Mouse (Mus musculus): ENCODE results near the gene 9330161L09Rik.

9330161L09Rik gene

DNA sequence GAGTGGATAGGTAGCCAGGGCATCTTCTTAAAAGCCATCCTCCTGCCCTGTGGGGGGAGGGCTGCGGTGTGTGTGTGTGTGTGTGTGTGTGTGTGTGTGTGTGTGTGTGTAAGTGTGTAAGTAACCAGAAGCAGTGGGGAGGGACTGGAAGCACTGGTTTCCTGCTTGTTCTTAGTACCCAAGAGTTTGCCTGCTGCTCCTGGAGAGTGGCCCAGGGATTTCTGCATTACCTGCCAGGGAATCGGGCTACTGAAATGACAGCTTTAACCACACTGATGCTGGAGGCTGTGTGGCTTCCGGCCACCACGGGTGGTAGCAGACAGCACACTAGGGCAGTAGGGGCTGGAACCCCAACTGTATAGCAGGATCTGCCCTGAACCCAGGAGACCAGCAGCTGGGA lies 17.6 kb downstream of the 9330161L09Rik start:
- DNase-seq (ENCODE audit: extremely low spot score, low read depth, low spot score): no peak

DNA sequence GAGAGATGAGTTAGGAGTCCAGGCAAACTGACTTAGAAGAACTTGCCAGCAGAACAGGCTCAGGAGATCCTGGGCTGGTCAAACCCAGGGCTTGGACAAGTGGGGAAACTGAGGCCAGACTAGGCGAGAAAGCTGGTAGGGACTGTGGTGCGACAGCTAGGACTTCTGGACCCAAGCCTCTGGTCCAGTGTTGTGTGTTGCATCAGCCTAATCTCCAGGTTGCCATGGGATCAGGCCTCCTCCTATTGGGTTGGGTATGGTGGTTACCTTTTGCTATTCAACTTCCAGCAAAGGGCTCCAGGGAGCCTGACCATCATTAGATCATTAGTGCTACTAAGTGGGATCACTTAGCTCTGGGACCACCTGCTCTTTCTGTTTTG lies 18.3 kb downstream of the 9330161L09Rik start:
- DNase-seq (ENCODE audit: extremely low spot score, low read depth, low spot score): no peak

DNA sequence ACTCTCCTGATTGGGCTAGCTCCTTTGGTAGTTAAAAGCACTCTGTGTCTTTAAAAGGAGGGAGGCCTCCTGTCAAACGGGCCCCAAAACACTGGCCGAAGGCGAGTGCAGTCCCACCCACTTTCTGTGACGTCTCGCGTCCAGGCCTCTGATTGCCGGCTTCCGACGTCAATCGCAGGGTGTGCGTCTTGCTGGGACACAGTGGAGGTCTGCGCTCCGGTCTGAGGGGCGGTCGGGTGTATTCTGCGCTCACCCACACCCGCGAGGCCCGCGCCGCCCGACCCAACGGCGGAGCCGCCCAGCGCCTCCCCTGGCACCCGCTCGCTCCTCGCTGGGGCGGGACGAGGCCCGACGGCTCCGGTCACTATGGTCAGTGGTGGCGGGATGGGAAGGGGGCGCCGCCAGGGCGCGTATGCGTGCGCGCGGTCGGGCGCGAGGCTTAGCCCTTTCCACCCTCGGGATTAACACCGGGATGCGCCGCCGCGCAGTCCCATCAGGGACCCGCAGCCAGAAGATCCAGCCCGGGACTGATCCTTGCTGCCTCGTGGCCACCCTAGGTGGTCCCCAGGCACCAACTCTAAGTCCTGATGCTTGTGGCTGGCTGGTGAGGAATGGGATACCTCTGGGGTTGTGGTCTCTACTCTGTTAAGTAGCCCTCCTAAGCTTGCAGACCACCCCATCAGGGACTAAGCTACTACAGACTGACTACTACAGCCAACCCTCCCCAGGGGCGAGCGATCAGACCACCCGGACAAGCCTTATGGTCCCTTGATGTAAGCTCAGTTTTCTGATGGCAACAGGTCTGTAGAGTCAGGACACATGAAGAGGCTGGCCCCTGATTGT lies 18.9 kb downstream of the 9330161L09Rik start, which contains the start of gene Otub2:
Otub2 (plus strand) TSS at position 178 of the 843 bp plus-strand sequence.
- peak; percentile 73 for DNase-seq (ENCODE audit: extremely low spot score, low read depth, low spot score)

DNA sequence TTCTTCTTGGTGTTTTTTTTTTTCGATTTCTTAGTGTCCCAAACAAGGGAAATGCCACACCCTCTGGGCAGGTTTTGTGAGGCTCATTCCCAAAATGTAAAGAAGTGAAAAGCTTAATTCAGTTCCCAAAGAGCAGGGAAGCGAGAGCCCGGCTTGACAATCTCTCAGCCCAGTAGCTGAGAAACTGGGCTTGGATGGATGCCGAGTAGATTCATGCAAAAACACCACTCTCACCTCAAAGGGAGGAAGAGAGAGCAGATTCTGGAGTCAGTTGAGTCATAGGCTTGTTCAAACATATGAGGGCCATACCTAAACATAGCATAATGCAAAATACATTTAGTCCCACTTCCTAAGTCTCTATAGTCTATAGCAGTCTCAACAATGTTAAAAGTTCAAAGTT lies 27.4 kb downstream of the 9330161L09Rik start:
- DNase-seq (ENCODE audit: extremely low spot score, low read depth, low spot score): no peak

DNA sequence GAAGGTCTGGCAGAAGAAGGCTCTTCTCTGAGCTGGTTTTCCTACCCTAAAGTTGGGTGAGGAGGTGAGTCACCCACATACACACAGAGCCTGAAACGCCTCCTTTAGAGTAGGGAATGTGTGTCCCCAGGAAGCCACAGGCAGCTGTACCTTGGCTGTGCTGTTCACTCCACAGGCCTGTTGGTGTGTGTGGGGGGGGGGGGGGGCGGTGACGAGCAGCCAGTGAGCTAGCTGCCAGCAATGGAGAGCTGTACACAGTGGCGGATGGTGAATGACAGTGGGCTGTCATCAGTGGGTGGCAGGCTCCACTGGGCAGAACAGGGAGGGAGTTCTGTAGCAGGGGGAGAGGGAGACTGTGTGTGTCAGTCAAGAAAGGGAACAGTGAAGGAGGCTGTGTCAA lies 30.8 kb downstream of the 9330161L09Rik start:
- DNase-seq (ENCODE audit: extremely low spot score, low read depth, low spot score): no peak

DNA sequence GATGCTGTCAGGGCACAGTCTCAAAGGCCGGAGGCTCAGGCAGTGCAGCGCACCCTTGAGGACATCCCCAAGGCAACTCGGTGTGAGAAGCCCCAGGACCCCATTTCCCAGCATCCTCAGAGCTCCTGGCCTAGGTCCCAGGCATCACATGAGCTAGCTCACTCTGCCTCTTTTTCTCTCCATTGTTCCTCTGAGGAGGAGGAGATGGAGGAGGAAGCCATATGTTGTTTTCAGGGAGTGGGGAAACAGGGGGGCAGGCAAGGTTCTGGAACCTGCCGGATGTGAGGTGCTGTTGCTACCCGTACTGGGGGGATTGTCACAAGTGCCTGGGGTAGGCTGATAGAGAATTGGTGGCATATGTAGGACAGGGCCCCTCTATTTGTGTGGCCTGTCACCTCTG lies 31.5 kb downstream of the 9330161L09Rik start:
- no peak for DNase-seq (ENCODE audit: extremely low spot score, low read depth, low spot score)

DNA sequence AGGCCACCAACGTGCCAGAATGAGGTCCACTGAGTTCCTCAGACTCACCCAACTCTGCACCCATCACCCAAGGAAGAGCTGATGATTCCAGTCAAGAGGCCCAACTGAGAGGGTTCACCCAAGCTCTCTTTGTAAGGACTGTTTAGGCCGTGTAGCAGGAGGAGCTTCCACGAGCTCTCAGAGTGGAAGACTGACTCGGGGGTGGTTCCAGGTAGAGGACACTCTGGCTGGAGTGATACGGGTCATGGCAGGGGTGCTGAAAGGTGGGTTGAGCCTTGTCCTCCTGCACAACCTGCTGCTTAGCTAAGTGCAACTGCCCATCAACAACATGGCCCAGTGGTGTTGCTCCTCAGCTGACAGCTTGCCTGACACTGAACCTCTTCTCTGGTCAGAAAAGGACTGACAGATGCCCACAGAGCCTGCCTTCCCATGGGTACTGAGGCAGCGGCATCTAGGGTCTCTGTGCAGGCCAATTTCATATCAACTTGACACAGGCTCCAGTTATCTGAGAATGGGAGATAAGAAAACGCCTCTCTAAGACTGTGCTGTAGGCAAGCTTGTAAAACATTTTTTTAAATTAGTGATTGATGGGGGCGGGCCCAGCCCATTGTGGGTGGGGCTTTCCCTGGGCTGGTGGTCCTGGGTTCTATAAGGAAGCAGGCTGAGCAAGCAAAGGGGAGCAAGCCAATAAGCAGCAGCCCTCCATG lies 33.9 kb downstream of the 9330161L09Rik start:
- DNase-seq (ENCODE audit: extremely low spot score, low read depth, low spot score): no peak

DNA sequence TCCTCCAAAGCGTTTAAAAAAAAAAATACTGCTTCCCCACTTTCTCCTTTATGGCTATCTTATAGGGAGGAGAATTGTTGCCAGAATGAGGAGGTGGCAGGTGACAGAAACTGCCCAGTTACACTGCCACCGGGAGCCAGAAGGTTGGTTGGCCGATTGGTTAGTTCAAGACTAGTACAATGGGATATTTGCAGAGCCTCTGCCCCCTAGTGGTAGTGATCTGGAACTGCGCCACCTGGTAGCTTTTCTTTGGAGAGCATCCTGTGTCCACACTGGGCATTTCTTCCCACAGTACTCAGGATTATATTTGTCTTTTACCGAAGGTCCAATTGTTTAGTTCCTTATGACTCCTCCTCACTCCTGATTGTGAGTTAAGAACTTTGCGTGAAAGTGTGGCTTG lies 35.9 kb downstream of the 9330161L09Rik start:
- DNase-seq (ENCODE audit: extremely low spot score, low read depth, low spot score): peak; percentile 39

DNA sequence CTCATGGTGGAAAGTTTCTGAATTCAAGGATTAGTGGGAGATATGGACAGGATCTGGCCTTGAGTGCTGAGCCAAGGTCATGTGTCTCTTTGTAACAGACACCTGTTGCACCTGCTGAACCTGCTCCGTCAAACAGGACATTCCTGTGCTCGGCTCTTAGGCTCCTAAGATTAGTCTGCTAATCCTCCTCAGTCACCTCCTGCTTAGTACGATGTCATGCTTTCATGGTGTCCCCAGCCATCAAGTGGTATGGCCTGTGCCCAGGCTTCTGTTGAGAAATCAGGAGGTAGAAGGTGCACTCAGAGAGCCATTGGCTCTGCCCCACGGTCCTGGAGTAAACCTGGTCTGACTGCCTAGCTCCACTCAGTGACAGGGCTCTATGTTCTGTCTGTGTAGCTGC lies 36.8 kb downstream of the 9330161L09Rik start:
- no peak for DNase-seq (ENCODE audit: extremely low spot score, low read depth, low spot score)

DNA sequence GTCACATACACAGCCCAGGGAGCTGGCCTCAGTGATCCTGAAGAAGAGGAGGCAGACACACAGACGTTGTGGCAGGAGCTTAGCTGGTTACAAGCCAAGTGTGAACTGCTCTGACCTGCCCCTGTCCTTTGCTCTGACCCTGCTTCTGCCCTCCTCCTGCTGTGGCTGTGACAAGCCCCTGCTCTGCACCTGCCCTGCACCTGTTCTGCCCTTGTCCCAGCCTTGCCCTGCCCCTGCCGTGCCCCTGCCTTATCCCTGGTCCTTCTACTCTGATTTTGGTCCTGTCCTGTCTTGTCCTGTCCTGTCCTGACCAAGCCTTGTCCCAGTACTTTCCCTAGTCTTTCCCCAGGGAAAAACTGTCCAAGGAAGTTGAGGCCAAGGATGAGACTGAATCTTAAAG lies 38.8 kb downstream of the 9330161L09Rik start:
- DNase-seq (ENCODE audit: extremely low spot score, low read depth, low spot score): no peak

DNA sequence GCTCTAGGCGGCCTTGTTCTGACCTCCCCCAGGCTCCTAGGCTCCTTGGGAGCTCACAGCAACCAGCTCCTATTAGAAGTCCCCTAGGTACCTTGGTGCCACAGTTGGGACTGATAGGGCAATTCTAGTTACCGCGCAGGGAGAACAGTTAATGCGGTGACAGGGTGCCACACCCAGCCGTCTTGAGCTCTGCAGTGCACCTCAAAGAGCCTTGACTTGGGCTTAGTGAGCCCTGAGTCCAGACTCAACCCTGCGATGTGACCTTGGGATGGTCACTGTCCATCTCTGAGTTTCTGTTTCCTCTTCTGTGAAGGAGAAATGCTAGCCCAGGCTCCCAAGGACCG lies 39.3 kb downstream of the 9330161L09Rik start:
- DNase-seq (ENCODE audit: extremely low spot score, low read depth, low spot score): no peak

DNA sequence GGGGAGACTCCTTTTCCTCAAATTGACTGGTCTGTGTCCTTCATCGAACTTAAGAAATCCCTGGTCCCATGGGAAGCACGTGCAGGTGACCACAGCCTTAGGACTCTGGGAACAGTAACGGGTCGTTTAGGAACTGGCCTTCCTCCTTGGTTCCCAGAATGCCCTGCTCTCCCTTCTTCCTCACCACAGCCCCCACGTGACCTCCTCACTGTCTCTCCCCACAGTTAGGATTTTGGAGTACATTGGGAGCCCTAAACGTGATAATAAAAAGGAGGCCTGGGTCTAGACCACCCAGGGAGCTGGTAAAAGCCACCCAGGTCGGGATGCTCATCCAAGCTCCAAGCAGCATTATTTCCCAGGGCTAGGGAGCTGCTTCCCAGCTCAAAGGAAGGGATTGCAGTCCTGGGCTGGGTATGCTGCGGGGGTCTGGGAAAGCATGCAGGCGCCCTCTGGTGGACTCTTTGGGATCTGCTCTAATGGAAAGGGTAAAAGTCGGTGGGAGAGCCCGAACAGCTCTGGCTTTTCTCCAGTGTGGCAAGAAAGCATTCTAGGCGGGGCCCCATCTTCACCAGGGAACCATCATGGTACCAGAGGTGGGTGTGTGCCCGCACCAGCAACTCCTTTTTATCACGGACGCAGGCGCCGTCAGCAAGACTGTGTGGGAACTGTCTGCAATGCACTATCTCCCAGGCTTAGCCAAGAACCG lies 39.8 kb downstream of the 9330161L09Rik start:
- peak; percentile 41 for DNase-seq (ENCODE audit: extremely low spot score, low read depth, low spot score)

DNA sequence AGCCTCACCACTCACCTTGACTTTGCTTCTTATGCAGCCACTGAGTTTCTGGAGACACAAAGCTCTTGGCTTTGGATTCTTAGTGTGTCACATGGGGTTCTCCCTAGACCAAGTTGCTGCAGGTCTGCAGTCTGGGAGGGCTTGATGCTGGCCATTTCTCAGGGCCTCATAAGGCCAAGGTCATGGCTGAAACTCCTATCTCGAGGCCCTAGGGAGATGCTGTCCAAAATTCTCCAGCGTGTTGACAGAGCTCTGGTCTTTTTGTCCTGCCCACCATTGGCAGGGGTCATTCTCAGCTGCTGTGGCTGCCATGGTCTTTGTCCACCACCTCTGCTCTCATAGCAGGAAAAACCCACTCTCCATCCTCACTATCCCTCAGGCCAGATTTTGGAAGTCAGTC lies 40.4 kb downstream of the 9330161L09Rik start:
- no peak for DNase-seq (ENCODE audit: extremely low spot score, low read depth, low spot score)

DNA sequence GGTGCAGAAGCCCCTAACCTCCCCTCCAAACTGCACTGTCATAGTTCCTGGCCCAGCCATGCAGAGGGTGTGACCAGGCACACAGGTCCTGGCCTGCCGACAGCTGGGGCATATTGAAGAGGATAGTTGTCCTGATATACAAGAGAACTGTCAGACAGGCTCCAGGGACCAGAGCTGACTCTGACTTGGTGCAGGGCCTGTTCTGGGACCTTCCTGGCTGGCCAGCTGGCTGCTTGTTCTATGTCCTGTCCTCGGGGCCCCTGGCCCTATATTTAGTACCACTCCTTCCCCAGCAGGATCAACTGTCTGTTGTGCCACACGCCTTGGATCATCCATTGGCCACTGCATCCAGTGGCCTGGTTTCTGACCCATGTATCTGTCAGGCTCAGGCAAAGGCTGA lies 45.3 kb downstream of the 9330161L09Rik start:
- no peak for DNase-seq (ENCODE audit: extremely low spot score, low read depth, low spot score)

DNA sequence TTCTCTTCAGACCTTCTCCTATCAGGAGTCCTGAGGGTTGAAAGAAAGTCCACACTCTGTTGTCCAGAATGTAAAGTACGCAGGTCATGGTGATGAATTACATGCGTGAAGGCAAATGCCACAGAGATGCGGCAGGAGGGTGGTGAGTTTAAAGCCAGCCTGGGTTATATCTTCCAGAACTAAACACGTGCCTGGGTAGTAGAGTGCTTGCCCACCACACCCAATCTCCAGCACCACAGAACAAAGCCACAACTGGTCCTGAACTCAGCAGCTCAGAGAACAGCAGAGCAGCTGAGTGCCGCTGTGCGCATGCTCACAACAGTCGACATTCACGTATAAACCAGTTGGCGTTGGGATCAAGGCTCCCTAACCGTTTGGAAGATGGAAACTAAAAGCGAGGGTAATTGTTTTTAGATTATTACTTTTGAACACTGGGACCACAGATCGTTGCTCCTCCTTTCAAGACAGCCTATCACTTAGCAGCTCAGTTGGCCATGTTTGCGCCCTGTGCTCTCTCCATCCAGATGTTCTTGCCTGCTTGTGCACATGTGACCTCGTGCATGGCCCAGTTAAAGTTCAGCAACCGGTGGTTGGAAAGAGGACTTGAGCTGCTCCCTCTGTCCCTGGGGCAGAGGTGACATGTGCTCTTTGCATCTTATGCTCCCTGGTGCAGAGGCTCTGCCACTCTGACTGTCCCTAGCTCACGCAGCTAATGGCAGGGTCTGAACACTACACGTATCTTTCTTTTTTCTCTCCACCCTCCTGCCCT lies 45.9 kb downstream of the 9330161L09Rik start:
- no peak for DNase-seq (ENCODE audit: extremely low spot score, low read depth, low spot score)

DNA sequence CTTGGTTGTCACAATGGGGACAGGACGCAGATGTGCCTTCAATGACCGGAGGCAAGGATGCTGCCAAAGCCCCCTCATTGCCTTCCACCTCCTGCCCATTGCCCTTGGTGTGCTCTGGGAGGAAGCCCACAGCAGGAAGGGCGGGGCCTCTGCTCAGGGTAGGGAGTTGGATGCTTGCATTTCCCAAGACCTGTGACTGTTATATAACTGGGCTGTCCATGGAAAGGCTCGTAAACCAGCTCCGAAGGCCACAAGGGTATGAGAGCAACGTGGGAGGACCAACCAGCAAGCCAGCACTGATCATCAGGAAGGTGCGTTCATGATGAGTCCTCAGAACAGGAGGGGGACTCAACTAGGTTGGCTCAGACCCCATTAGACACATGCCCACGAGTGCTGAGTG lies 46.8 kb downstream of the 9330161L09Rik start:
- DNase-seq (ENCODE audit: extremely low spot score, low read depth, low spot score): no peak

DNA sequence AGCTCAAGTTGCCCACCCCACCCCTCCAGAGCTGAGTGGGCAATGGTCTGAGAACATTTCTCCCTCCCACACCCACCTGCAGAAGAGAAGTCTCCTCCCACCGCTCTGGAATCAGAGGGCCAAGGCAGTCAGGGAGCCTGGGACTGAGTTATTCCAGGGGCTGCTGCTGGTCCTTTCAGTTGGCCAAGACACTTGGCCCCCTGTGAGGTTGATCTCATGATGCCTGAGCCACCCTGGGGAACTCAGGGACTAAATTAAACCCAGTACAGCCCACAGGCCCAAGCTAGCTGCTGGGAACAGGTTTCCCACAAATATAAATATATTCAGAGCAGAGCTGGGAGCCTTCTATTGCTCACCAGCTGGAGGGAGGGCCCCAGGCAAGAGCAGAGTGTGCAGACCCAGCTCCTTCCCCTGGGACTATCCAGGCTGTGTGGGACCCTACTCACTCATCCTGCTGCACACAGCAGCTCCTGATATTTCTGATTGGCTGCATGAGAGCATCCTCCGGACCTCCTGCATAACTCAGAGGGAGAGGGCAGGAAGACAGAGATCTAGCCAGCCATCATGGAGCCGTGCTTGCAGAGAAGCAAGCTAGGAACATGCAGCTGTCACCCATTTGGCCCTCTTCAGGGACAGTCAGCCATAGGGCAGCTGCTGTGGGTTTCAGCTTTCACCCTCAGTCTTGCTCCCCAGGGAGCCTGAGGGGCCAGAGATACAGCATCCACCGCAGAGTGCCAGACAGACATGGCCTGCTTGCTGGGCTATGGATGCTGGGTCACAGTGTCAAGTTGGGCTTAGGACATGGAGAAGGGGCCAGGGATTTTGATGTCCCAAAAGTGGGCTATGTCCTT lies 48.4 kb downstream of the 9330161L09Rik start:
- DNase-seq (ENCODE audit: extremely low spot score, low read depth, low spot score): no peak

DNA sequence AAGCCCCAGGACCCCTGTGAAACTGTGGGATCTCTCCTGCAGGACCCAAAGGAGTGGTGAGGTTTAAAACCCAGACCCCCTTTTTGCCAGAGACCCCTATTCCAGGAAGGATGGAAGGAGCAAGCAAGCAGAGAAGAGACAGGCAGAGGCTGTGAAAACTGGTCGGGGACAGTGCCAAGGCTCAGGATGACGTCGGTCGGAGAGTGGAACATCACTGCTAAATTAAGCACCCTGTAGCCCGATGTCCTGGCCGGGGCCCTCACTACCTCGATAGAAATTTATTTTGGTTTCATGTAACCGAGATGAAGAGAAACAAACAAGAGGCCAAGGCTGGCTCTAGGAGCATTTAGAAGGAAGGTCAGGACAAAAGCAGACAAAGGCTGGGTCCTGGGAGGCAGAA lies 49.4 kb downstream of the 9330161L09Rik start:
- no peak for DNase-seq (ENCODE audit: extremely low spot score, low read depth, low spot score)
